Mouse (Mus musculus) myocyte (in vitro differentiated cells): ENCODE data around the gene Enkur. TPM values are rescaled to one million over a fixed set of nuclear protein-coding genes. Genes with fewer than 3 reads are reported as not detected.

Source experiments
- H3K27me3 ChIP-seq: one replicate; pipeline ENCODE4 v1.6.1; 2011; ENCODE audit not compliant: control insufficient read depth, insufficient read depth, insufficient read length
- H3K36me3 ChIP-seq: one replicate; pipeline ENCODE4 v1.6.1; 2011; ENCODE audit not compliant: control insufficient read depth, insufficient read depth
- H3K4me2 ChIP-seq: one replicate; pipeline ENCODE4 v1.6.1; 2011; ENCODE audit warnings: low read depth, control low read depth
- H3K4me3 ChIP-seq: one replicate; pipeline ENCODE4 v1.5.1; 2011; ENCODE audit warnings: mild to moderate bottlenecking, control low read depth, moderate library complexity
- H3K79me2 ChIP-seq: one replicate; pipeline ENCODE4 v1.6.1; 2011; ENCODE audit not compliant: control insufficient read depth, insufficient read depth
- H3ac ChIP-seq: one replicate; pipeline ENCODE4 v1.6.1; 2011; ENCODE audit not compliant: control insufficient read depth, insufficient read length
- CEBPB ChIP-seq: IDR thresholded peaks from 2 replicates; pipeline ENCODE4 v1.6.1; 2011; ENCODE audit warnings: mild to moderate bottlenecking, moderate library complexity; ENCODE audit not compliant: poor library complexity, insufficient read depth, severe bottlenecking
- E2F4 ChIP-seq: IDR thresholded peaks from one replicate; pipeline ENCODE4 v1.6.1; 2011; ENCODE audit warnings: mild to moderate bottlenecking, control low read depth, moderate library complexity; ENCODE audit not compliant: insufficient read depth
- MAX ChIP-seq: IDR thresholded peaks from one replicate; pipeline ENCODE4 v1.6.1; 2011; ENCODE audit warnings: low read depth, mild to moderate bottlenecking, control low read depth
- MYOD1 ChIP-seq, 3 experiments: IDR thresholded peaks; one replicate each; pipeline ENCODE4 v1.6.1; 2011; ENCODE audit warnings: control low read depth in 2 of 3, low read depth in 2 of 3, mild to moderate bottlenecking in 2 of 3, moderate library complexity in 1 of 3; ENCODE audit not compliant: insufficient read length in 2 of 3, control insufficient read depth in 1 of 3
- MYOG ChIP-seq, 3 experiments: IDR thresholded peaks; one replicate each; pipeline ENCODE4 v1.6.1; 2011; ENCODE audit warnings: control low read depth in 2 of 3, low read depth in 2 of 3, mild to moderate bottlenecking in 2 of 3; ENCODE audit not compliant: insufficient read length in 2 of 3, control insufficient read depth in 1 of 3, insufficient read depth in 1 of 3
- POLR2A ChIP-seq: IDR thresholded peaks from one replicate; pipeline ENCODE4 v1.6.1; 2011; ENCODE audit warnings: low read depth, mild to moderate bottlenecking, control low read depth, moderate library complexity; ENCODE audit not compliant: insufficient read length
- POLR2AphosphoS2 ChIP-seq: IDR thresholded peaks from one replicate; pipeline ENCODE4 v1.6.1; 2011; ENCODE audit warnings: low read depth, control low read depth; ENCODE audit not compliant: insufficient read length
- REST ChIP-seq: IDR thresholded peaks from one replicate; pipeline ENCODE4 v1.6.1; 2011; ENCODE audit warnings: mild to moderate bottlenecking, control low read depth, moderate library complexity; ENCODE audit not compliant: insufficient read depth, insufficient read length
- SRF ChIP-seq: IDR thresholded peaks from one replicate; pipeline ENCODE4 v1.6.1; 2011; ENCODE audit warnings: low read depth; ENCODE audit not compliant: control insufficient read depth, insufficient read length
- TCF12 ChIP-seq: IDR thresholded peaks from one replicate; pipeline ENCODE4 v1.6.1; 2011; ENCODE audit warnings: mild to moderate bottlenecking, control low read depth; ENCODE audit not compliant: poor library complexity, insufficient read depth, severe bottlenecking
- TCF3 ChIP-seq: IDR thresholded peaks from one replicate; pipeline ENCODE4 v1.6.1; 2011; ENCODE audit warnings: low read depth, control low read depth; ENCODE audit not compliant: insufficient read length
- USF1 ChIP-seq: IDR thresholded peaks from one replicate; pipeline ENCODE4 v1.6.1; 2011; ENCODE audit warnings: low read depth, mild to moderate bottlenecking, control low read depth, moderate library complexity
- polyA plus RNA-seq: library from polyadenylated mRNA; unstranded; fragments of >200 nt; fragmentation: generic; extraction: Trizol; gene quantifications from one replicate; pipeline ENCODE4 v1.2.1, GENCODE M21; 2012; ENCODE audit warnings: missing spikeins

Gene Enkur
- polyA plus RNA-seq, 1 experiment = 1.0 TPM

DNA sequence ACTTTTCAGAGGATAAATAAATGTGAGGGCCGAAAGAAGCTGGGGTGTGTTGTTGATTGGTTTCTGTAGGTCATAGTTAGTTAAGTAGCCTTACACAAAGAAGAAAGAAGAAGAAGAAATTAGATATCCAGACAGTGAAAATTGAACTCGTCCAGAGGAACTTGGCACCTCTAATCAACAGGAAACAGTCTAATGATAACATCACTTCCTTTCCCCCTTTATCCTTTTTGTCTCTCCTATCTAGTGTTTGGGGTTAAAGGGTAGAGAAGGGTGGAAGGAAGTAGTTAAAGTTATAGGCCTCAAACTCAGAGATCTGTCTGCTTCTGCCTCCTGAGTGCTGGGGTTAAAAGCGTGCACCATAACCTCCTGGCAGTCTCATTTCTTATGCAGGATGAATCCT, 32.4 kb downstream of the Enkur start:
- Histone ChIP-seq H3K4me3 (no peak overlapping the region), H3K27me3 (no peaks in the 10 kb centered on the region), H3K4me2 (no peak overlapping the region), H3ac (no peak overlapping the region), H3K79me2 (no peaks in the 10 kb centered on the region), H3K36me3 (no peaks in the 10 kb centered on the region)
- TF ChIP-seq REST (no peak), MAX (no peak), MYOG (IDR thresholded peaks at IDR 0.05; ENCODE audit: control insufficient read depth in 1 of 3, insufficient read depth in 1 of 3, insufficient read length in 2 of 3, low read depth in 2 of 3) (no peak), POLR2AphosphoS2 (no peak), POLR2A (no peak), MYOD1 (IDR thresholded peaks at IDR 0.05; ENCODE audit: control insufficient read depth in 1 of 3, insufficient read length in 2 of 3, low read depth in 2 of 3) (no peak), TCF12 (no peak), USF1 (no peak), E2F4 (no peak), CEBPB (no peak)

- no peak overlapping the region for H3K4me3 ChIP-seq
- no peaks in the 10 kb centered on the region for H3K36me3 ChIP-seq
- H3K27me3 ChIP-seq = no peaks in the 10 kb centered on the region
- H3K79me2 ChIP-seq = no peaks in the 10 kb centered on the region
- no peak overlapping the region for H3ac ChIP-seq
- TF ChIP-seq SRF (no peak), MYOG (IDR thresholded peaks at IDR 0.05; ENCODE audit: control insufficient read depth in 1 of 3, insufficient read depth in 1 of 3, insufficient read length in 2 of 3, low read depth in 2 of 3) (no peak), TCF12 (no peak), POLR2AphosphoS2 (no peak), REST (no peak), CEBPB (no peak), POLR2A (no peak), MAX (no peak), USF1 (no peak), TCF3 (no peak), E2F4 (no peak), MYOD1 (IDR thresholded peaks at IDR 0.05; ENCODE audit: control insufficient read depth in 1 of 3, insufficient read length in 2 of 3, low read depth in 2 of 3) (no peak)
- H3K4me2 ChIP-seq = no peak overlapping the region
These were observed 37.2 kb downstream of the Enkur start for GRCm38 (mm10) chr2:21167916-21168315.

GRCm38 (mm10) chr2:21164296-21164695, 40.9 kb downstream of the Enkur start:
- no peak overlapping the region for H3K4me2 ChIP-seq
- peak; percentile 6 for TF ChIP-seq USF1
- TF ChIP-seq TCF3 = no peak

GRCm38 (mm10) chr2:21153469-21153868, 51.7 kb downstream of the Enkur start:
- H3K4me3 ChIP-seq = no peak overlapping the region
- no peaks in the 10 kb centered on the region for H3K36me3 ChIP-seq
- TF ChIP-seq MAX = no peak
- no peak for TF ChIP-seq MYOD1 (IDR thresholded peaks at IDR 0.05; ENCODE audit: control insufficient read depth in 1 of 3, insufficient read length in 2 of 3, low read depth in 2 of 3)
- TF ChIP-seq TCF3 = no peak
- TF ChIP-seq TCF12 = no peak
- TF ChIP-seq CEBPB = no peak
- no peak for TF ChIP-seq POLR2AphosphoS2
- no peak for TF ChIP-seq E2F4
- no peak for TF ChIP-seq USF1
- no peak for TF ChIP-seq SRF
- no peak for TF ChIP-seq REST
- TF ChIP-seq MYOG (IDR thresholded peaks at IDR 0.05; ENCODE audit: control insufficient read depth in 1 of 3, insufficient read depth in 1 of 3, insufficient read length in 2 of 3, low read depth in 2 of 3) = no peak
- no peak for TF ChIP-seq POLR2A

More at GRCm38 (mm10) chr2:21164296-21164695, 40.9 kb downstream of the Enkur start:
- H3K36me3 ChIP-seq = no peaks in the 10 kb centered on the region
- no peaks in the 10 kb centered on the region for H3K27me3 ChIP-seq
- H3ac ChIP-seq = no peak overlapping the region
- no peaks in the 10 kb centered on the region for H3K79me2 ChIP-seq
- no peak overlapping the region for H3K4me3 ChIP-seq

DNA sequence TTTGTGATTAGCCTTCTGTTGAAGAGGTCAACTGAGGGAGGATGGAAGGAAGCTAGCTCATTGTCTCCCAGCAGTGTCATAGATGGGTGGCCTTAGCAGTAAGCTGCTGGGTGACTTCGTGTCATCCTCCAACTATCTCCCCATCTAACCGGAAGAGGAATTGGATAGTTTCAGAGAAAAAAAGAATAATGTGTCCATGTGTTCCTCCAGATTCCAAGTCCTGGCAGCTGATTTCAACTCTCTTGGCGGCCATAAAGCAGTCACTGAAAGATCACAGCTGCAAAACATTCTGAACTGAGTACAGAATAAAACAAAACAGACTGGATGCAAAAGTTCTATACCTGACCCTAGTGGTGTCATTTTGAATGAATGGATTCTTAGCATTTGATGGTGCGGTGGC, 58.0 kb downstream of the Enkur start:
- TF ChIP-seq TCF12 = no peak
- no peak for TF ChIP-seq POLR2A
- TF ChIP-seq E2F4 = no peak
- no peak for TF ChIP-seq USF1
- TF ChIP-seq MYOG (IDR thresholded peaks at IDR 0.05; ENCODE audit: control insufficient read depth in 1 of 3, insufficient read depth in 1 of 3, insufficient read length in 2 of 3, low read depth in 2 of 3) = no peak
- TF ChIP-seq MYOD1 (IDR thresholded peaks at IDR 0.05; ENCODE audit: control insufficient read depth in 1 of 3, insufficient read length in 2 of 3, low read depth in 2 of 3) = no peak
- TF ChIP-seq POLR2AphosphoS2 = no peak
- no peak for TF ChIP-seq CEBPB
- TF ChIP-seq TCF3 = no peak
- TF ChIP-seq SRF = no peak
- no peak for TF ChIP-seq MAX
- no peak for TF ChIP-seq REST
- no peak overlapping the region for H3K4me3 ChIP-seq
- H3K36me3 ChIP-seq = no peaks in the 10 kb centered on the region

More at GRCm38 (mm10) chr2:21153469-21153868, 51.7 kb downstream of the Enkur start:
- Histone ChIP-seq H3K79me2 (no peaks in the 10 kb centered on the region), H3K27me3 (no peaks in the 10 kb centered on the region), H3K4me2 (no peak overlapping the region), H3ac (no peak overlapping the region)

More for the DNA sequence above, 58.0 kb downstream of the Enkur start:
- H3ac ChIP-seq = no peak overlapping the region
- no peaks in the 10 kb centered on the region for H3K27me3 ChIP-seq
- no peaks in the 10 kb centered on the region for H3K79me2 ChIP-seq
- H3K4me2 ChIP-seq = peak overlapping the region; percentile 87
